Mouse (Mus musculus) gastrocnemius, adult 8-10 months (tissue): Measurements from ENCODE around the gene Olfr1377. TPM values are rescaled to one million over a fixed set of nuclear protein-coding genes. Genes with fewer than 3 reads are reported as not detected.
"Not testable (repeated sequence)": the region's sequence is repeated elsewhere in the genome, so short reads cannot be mapped to it uniquely, and the experiment has no call there.

Experiments
- DNase-seq, 2 experiments: peaks; one replicate each; pipeline ENCODE4 v3.0.0; 2022; ENCODE audit warnings: low spot score in 2 of 2
- total RNA-seq, 4 experiments: library from RNA; stranded (reverse); gene quantifications; 2 replicates each; pipeline ENCODE4 v1.2.4; 2022

Gene Olfr1377
- not detected for total RNA-seq

- no peak for DNase-seq
Observed at GRCm38 (mm10) chr11:50981667-50982066, at the start of gene Olfr1377. Gene Olfr1377 (plus strand): TSS chr11:50981967.

- DNase-seq = no peak
Observed at GRCm38 (mm10) chr11:50932040-50932439, 49.7 kb upstream of the Olfr1377 start.

GRCm38 (mm10) chr11:50938435-50938834 is 43.3 kb upstream of the Olfr1377 start:
- no peak for DNase-seq

- no peak for DNase-seq
Observed at GRCm38 (mm10) chr11:50939621-50940366, 42.0 kb upstream of the Olfr1377 start.

GRCm38 (mm10) chr11:50942386-50942785 is 39.4 kb upstream of the Olfr1377 start:
- DNase-seq = no peak

- DNase-seq = no peak
Observed at GRCm38 (mm10) chr11:50943506-50943905, 38.3 kb upstream of the Olfr1377 start, which contains the start of gene 4933414I15Rik. Gene 4933414I15Rik (minus strand): TSS chr11:50943765.

- DNase-seq = no peak
Observed at GRCm38 (mm10) chr11:50952290-50952689, 29.5 kb upstream of the Olfr1377 start.

- DNase-seq = no peak
Observed at GRCm38 (mm10) chr11:50953665-50954064, 28.1 kb upstream of the Olfr1377 start, which contains the start of gene Prop1. Gene Prop1 (minus strand): TSS chr11:50953765.

GRCm38 (mm10) chr11:50964886-50965285 is 16.9 kb upstream of the Olfr1377 start:
- DNase-seq = no peak

- DNase-seq = no peak
Observed at GRCm38 (mm10) chr11:50966230-50966629, 15.5 kb upstream of the Olfr1377 start, which contains the start of gene Olfr1378. Gene Olfr1378 (plus strand): TSS chr11:50966530.

GRCm38 (mm10) chr11:50977216-50977615 is 4.6 kb upstream of the Olfr1377 start:
- DNase-seq = no peak

GRCm38 (mm10) chr11:51003296-51003695 is 21.5 kb downstream of the Olfr1377 start, which contains the start of gene Olfr51:
Gene Olfr51 (plus strand): TSS chr11:51003596.
- DNase-seq = no peak

- DNase-seq = no peak
Observed at GRCm38 (mm10) chr11:51011821-51012220, 30.1 kb downstream of the Olfr1377 start.

- no peak for DNase-seq
Observed at GRCm38 (mm10) chr11:51013936-51014335, 32.2 kb downstream of the Olfr1377 start, which contains the start of gene Olfr54. Gene Olfr54 (plus strand): TSS chr11:51014236.

GRCm38 (mm10) chr11:51016341-51016740 is 34.6 kb downstream of the Olfr1377 start:
- DNase-seq = no peak

- DNase-seq = not testable (repeated sequence)
Observed at GRCm38 (mm10) chr11:51026811-51027210, 45.0 kb downstream of the Olfr1377 start.

GRCm38 (mm10) chr11:51029381-51029780 is 47.6 kb downstream of the Olfr1377 start:
- DNase-seq = not testable (repeated sequence)

GRCm38 (mm10) chr11:51030225-51030624 is 48.5 kb downstream of the Olfr1377 start:
- DNase-seq = no peak

- no peak for DNase-seq
Observed at GRCm38 (mm10) chr11:51032851-51033250, 51.1 kb downstream of the Olfr1377 start.

GRCm38 (mm10) chr11:51034141-51034540 is 52.4 kb downstream of the Olfr1377 start:
- DNase-seq = not testable (repeated sequence)

- DNase-seq = no peak
Observed at GRCm38 (mm10) chr11:51035951-51036350, 54.2 kb downstream of the Olfr1377 start.
